Mouse (Mus musculus): ENCODE results near the gene Zeb2.

The Zeb2 gene

GRCm38 (mm10) chr2:44977556-44977955 lies 139.6 kb downstream of the Zeb2 start:
- DNase-seq, result no peak

- DNase-seq, result no peak
Measured at GRCm38 (mm10) chr2:44977051-44977450, 140.1 kb downstream of the Zeb2 start.

GRCm38 (mm10) chr2:44976484-44976883 lies 140.7 kb downstream of the Zeb2 start:
- no peak for DNase-seq

- no peak for DNase-seq
Measured at GRCm38 (mm10) chr2:44973828-44974227, 143.4 kb downstream of the Zeb2 start.

GRCm38 (mm10) chr2:44970087-44970646 lies 147.0 kb downstream of the Zeb2 start:
- no peak for DNase-seq

- DNase-seq, result no peak
Measured at GRCm38 (mm10) chr2:44969640-44970039, 147.6 kb downstream of the Zeb2 start.

GRCm38 (mm10) chr2:44969226-44969625 lies 148.0 kb downstream of the Zeb2 start:
- DNase-seq, result no peak

- DNase-seq, result no peak
Measured at GRCm38 (mm10) chr2:44965834-44966555, 151.2 kb downstream of the Zeb2 start.

GRCm38 (mm10) chr2:44962620-44963019 lies 154.6 kb downstream of the Zeb2 start:
- DNase-seq, result no peak

GRCm38 (mm10) chr2:44961192-44961591 lies 156.0 kb downstream of the Zeb2 start:
- DNase-seq, result no peak

GRCm38 (mm10) chr2:44960561-44960960 lies 156.6 kb downstream of the Zeb2 start:
- no peak for DNase-seq

GRCm38 (mm10) chr2:44957329-44957797 lies 159.8 kb downstream of the Zeb2 start:
- DNase-seq, result no peak

- DNase-seq, result no peak
Measured at GRCm38 (mm10) chr2:44956232-44956631, 161.0 kb downstream of the Zeb2 start.

GRCm38 (mm10) chr2:44955506-44955905 lies 161.7 kb downstream of the Zeb2 start:
- no peak for DNase-seq

GRCm38 (mm10) chr2:44954180-44954579 lies 163.0 kb downstream of the Zeb2 start:
- DNase-seq, result no peak

GRCm38 (mm10) chr2:44952830-44953422 lies 164.3 kb downstream of the Zeb2 start:
- no peak for DNase-seq

- no peak for DNase-seq
Measured at GRCm38 (mm10) chr2:44951651-44952213, 165.5 kb downstream of the Zeb2 start.

- no peak for DNase-seq
Measured at GRCm38 (mm10) chr2:44944689-44945088, 172.5 kb downstream of the Zeb2 start.

All from retina, postnatal 1 day (tissue).